Mouse (Mus musculus) heart, embryonic 10.5 days (tissue): Measurements from ENCODE around the gene Arl9. TPM values are rescaled to one million over a fixed set of nuclear protein-coding genes. Genes with fewer than 3 reads are reported as not detected.

Experiments
- DNase-seq: peaks from one replicate; pipeline ENCODE4 v3.0.0-alpha.2; 2017; ENCODE audit warnings: low spot score
- H3K27ac ChIP-seq: fragments of 300-500 bp; sonication (generic); 2 replicates; pipeline ENCODE4 v1.5.1; 2016; ENCODE audit warnings: mild to moderate bottlenecking
- H3K27me3 ChIP-seq: fragments of 300-500 bp; sonication (generic); 2 replicates; pipeline ENCODE4 v1.6.1; 2016; ENCODE audit warnings: mild to moderate bottlenecking; ENCODE audit not compliant: poor library complexity, insufficient read depth, severe bottlenecking
- H3K36me3 ChIP-seq: fragments of 300-500 bp; sonication (generic); 2 replicates; pipeline ENCODE4 v1.6.1; 2016; ENCODE audit warnings: mild to moderate bottlenecking, moderate library complexity
- H3K4me1 ChIP-seq: fragments of 300-500 bp; sonication (generic); 2 replicates; pipeline ENCODE4 v1.6.1; 2016; ENCODE audit warnings: mild to moderate bottlenecking
- H3K4me3 ChIP-seq: fragments of 300-500 bp; sonication (generic); 2 replicates; pipeline ENCODE4 v1.5.1; 2016; ENCODE audit warnings: mild to moderate bottlenecking, moderate library complexity
- H3K9me3 ChIP-seq: fragments of 300-500 bp; sonication (generic); 2 replicates; pipeline ENCODE4 v1.6.1; 2016; ENCODE audit warnings: mild to moderate bottlenecking, moderate library complexity
- WGBS: fragments of 180-500 bp; shearing (Covaris S2); methylation state at CpG from one replicate; pipeline ENCODE4 v1.1.7; 2016; 5-methylcytosine and 5-hydroxymethylcytosine counted together
- polyA plus RNA-seq: library from polyadenylated mRNA; unstranded; fragments of >200 nt; fragmentation: Nextera tagmentation; extraction: Ambion mirVana; gene quantifications from 2 replicates; pipeline ENCODE4 v1.2.1, GENCODE M21; 2016

Gene Arl9
- polyA plus RNA-seq, 1 experiment from 2014 or later = 0.45 TPM

DNA sequence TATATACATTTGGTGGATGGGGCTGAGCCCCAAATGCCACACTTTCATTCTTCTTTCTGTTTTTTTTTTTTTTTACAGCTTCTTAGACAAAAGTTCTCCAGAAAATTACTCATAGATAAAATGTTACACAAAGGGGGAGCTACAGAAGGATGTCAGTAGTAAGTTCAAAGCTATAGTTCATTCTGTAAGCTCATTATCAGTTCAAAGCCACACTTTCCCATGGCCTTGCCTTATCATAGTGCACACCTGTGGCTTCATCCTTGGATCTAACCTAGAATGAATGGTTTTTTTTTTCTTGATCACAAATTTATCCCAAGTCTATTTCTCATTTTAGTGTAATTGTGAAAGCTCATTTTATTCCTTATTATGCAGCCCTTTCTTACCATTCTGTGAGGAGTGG, 35.5 kb downstream of the Arl9 start:
- no peaks in the 10 kb centered on the region for H3K9me3 ChIP-seq
- no peaks in the 10 kb centered on the region for H3K27me3 ChIP-seq
- DNase-seq = no peak
- H3K27ac ChIP-seq = no peak overlapping the region
- no peaks in the 10 kb centered on the region for H3K4me1 ChIP-seq
- no peak overlapping the region for H3K4me3 ChIP-seq
- H3K36me3 ChIP-seq = no peaks in the 10 kb centered on the region

DNA sequence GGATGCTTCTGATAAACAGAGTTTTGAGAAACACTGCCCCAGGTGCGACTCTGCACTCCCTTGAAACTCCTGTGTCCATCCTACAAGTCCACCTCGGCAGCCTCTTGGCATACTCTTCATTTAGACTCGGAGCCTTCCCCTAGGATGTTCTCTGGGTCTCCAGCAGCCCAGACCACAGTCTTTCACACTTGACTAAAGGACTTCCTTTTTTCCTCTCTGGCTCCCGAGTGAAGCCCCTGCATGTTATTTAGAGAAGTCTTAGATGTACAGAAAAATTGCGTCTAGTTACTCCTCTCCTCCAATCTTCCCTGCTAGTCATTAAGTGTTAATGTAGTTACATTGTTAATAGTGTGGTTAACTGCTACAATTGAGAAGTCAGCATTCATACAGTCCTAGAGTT, 40.5 kb downstream of the Arl9 start:
- Histone ChIP-seq H3K27ac (no peak overlapping the region), H3K4me1 (no peaks in the 10 kb centered on the region), H3K4me3 (no peak overlapping the region), H3K9me3 (no peaks in the 10 kb centered on the region), H3K36me3 (no peaks in the 10 kb centered on the region), H3K27me3 (no peaks in the 10 kb centered on the region)
- WGBS = 70% methylated on average over 5 of the region's 5 CpGs
- DNase-seq = no peak

- H3K9me3 ChIP-seq = no peaks in the 10 kb centered on the region
- no peak overlapping the region for H3K4me3 ChIP-seq
- H3K27me3 ChIP-seq = no peaks in the 10 kb centered on the region
- no peak for DNase-seq
- 85% methylated on average over 5 of the region's 5 CpGs for WGBS
- H3K27ac ChIP-seq = no peak overlapping the region
- no peaks in the 10 kb centered on the region for H3K36me3 ChIP-seq
- no peaks in the 10 kb centered on the region for H3K4me1 ChIP-seq
Observed at GRCm38 (mm10) chr5:77052616-77053015, 48.8 kb downstream of the Arl9 start.

DNA sequence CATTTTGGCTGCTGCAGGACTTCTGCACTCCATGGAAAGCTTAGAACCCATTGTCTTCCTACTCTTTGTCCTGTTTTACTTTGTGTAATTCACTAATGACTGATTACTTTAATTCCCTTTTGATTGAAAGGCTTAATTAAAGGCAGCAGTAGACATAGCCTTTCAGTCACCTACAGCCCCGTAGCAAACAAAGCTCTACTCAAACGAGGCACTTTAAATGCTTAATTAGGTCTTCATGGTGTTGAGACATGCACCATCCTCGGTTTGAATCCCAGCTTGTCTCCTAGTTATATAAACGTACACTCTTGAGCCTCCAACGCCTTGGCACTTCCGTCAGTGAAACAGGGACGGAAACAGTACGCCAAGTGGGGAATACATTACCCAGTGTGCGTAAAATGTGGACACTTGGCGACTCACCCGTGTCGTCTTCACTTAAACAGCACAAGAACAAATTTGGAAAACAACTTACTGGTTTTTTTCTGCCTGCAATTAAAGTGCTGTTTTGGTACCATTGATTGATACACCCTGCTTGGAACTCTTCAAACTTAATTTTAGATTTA, 53.1 kb downstream of the Arl9 start:
- H3K4me1 ChIP-seq = peaks cover 8% of the 10 kb centered on the region
- DNase-seq = no peak
- peaks cover 6% of the 10 kb centered on the region; the same call in 1 of the 2 replicates for H3K27me3 ChIP-seq
- H3K4me3 ChIP-seq = no peak overlapping the region
- no peaks in the 10 kb centered on the region for H3K9me3 ChIP-seq
- no peaks in the 10 kb centered on the region for H3K36me3 ChIP-seq
- 81% methylated on average over 12 of the region's 12 CpGs for WGBS
- no peak overlapping the region for H3K27ac ChIP-seq

Other genes with a start within 250 kb of the Arl9 start
- gene Aasdh, start 98.5 kb upstream of the Arl9 start, polyA plus RNA-seq = 14.8 and 21.3 TPM in 2 replicates
- 309 and 341 TPM in 2 replicates for gene Paics, start 52.7 kb upstream of the Arl9 start, polyA plus RNA-seq
- 47.4 and 54.9 TPM in 2 replicates for gene Ppat, start 52.5 kb upstream of the Arl9 start, polyA plus RNA-seq
- gene Srp72, start 29.4 kb upstream of the Arl9 start, polyA plus RNA-seq = 53.2 and 69.3 TPM in 2 replicates
- gene Thegl, start 12.0 kb downstream of the Arl9 start, polyA plus RNA-seq = 0.14 and 0.18 TPM in 2 replicates
- gene Hopx, start 111.1 kb downstream of the Arl9 start, polyA plus RNA-seq = 6.7 and 11.5 TPM in 2 replicates
- gene Spink2, start 207.4 kb downstream of the Arl9 start, polyA plus RNA-seq = 4.7 and 8.5 TPM in 2 replicates